Mouse (Mus musculus) cerebellum, adult 11 months (tissue): ENCODE results near the gene Olfr92.

Source experiments
- DNase-seq: peaks from one replicate; pipeline ENCODE4 v3.0.0; 2022

Gene Olfr92

DNA sequence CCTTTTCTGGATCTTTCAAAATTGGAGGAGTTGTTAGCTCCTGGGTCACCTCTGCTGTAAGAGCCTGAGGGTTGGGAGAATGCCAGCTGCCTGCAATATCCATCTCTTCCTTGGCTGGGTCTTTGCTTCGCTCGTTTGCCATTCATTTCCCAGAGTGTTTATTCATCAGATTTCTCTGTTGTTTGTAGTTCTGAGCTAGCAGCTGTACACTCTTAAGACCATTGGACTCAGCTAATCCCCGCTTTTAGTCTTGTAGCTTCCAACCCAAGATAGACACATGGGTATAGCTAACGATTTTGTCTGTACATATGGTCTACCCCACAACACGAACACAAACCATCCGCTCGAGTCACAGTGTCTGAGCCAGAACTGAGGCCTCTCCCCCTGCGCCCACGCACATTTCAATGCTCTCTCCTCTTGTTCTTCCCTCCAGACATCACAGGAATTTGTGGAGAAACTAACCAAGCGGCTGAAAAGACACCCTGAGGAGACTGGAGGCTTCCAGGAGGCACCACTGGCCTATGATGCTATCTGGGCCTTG, 57.7 kb downstream of the Olfr92 start:
- no peak for DNase-seq

DNA sequence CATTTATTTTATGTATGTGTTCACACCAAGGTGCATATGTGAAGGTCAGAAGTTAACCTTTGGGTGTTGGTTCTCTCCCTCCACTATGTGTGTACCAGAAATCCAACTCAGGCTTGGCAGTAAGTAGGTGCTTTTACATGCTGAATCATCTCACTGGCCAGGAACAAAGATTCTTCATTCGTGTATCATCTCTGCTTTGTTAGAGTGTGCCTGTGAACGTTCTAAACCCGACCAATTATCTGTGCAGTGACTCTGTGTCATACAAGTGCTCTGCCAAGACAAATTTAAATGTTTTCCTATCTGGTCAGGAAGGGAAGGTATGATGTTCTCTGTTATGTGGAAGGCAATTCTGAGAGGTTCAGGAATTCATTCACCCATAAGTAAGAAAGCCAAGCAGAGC, 58.5 kb downstream of the Olfr92 start:
- no peak for DNase-seq
